Mouse (Mus musculus) Patski (cell line): ENCODE data around the gene Sowahb. TPM values are rescaled to one million over a fixed set of nuclear protein-coding genes. Genes with fewer than 3 reads are reported as not detected.

ENCODE experiments used
- ATAC-seq: fragments of 100-300 bp; one replicate; pipeline ENCODE4 v1.8.0; 2021
- CTCF ChIA-PET: fragments of 350-600 bp; sonication (Branson Sonifier 250); formaldehyde crosslinking; loops from one replicate; lab custom pipeline; 2022; ENCODE audit warnings: inconsistent platforms; lab: Charles Lee
- POLR2A ChIA-PET: fragments of 350-600 bp; sonication (Branson Sonifier 250); formaldehyde crosslinking; loops from one replicate; lab custom pipeline; 2022; ENCODE audit warnings: antibody characterized with exemption, inconsistent platforms; lab: Charles Lee
- DNase-seq: peaks from one replicate; pipeline ENCODE4 v3.0.0-alpha.2; 2011; ENCODE audit warnings: low read depth, low spot score
- H3K27me3 ChIP-seq: fragments of 371-371 bp; one replicate; pipeline ENCODE4 v1.5.1; 2021
- CTCF ChIP-seq: fragments of 100-300 bp; IDR thresholded peaks from one replicate; pipeline ENCODE4 v1.5.1; 2021
- in situ Hi-C: fragments of 300-500 bp; cut with MboI; formaldehyde crosslinking; loops from 3 replicates; pipeline ENCODE4 v1.11.1; 2018; ENCODE audit warnings: low pct_unique_long_range_greater_than_20kb, mixed read lengths
- polyA plus RNA-seq: library from polyadenylated mRNA; unstranded; gene quantifications from one replicate; pipeline ENCODE4 v1.2.3, GENCODE M21; 2021

The Sowahb gene
- polyA plus RNA-seq, 1 experiment from 2014 or later: 0.18 TPM

- no peak for ATAC-seq
- in situ Hi-C loops: no loop called here
- no peak for TF ChIP-seq CTCF
- CTCF ChIA-PET: interaction anchor here (0.9 to 1.0 kb wide), 2 partner anchors 15 to 48 kb away, joined by 3 to 6 read pairs; no protein-coding TSS in a partner anchor
- no peak for DNase-seq
- POLR2A ChIA-PET: interaction anchor here (0.5 to 0.9 kb wide), 2 partner anchors 25 to 769 kb away, joined by 3 to 4 read pairs; no protein-coding TSS in a partner anchor
- H3K27me3 ChIP-seq: no peaks in the 10 kb centered on the region
Measured at GRCm38 (mm10) chr5:93077661-93078323, 33.0 kb upstream of the Sowahb start.

DNA sequence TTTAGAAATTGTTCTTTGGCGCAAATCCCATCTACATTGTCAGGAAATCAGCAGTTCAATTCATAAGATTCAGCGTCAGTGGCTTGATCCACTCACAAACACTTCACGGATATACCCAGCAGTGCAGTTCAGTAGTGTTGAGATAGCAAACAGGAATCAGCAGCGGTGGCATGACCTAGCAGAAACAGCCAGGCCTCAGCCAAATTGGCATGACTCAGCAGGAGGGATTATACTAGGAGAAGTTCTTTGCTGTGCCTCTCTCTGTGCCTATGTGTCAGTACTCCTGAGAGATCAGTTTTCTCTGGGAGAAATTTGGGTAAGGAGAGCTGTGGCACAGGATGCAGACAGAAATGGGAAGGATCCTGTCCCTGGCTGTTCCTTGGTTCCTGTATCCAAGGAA lies 16.0 kb upstream of the Sowahb start:
- ChIA-PET CTCF (interaction anchor here (1.5 to 1.7 kb wide), 2 partner anchors 12 to 30 kb away, joined by 4 to 5 read pairs; no protein-coding TSS in a partner anchor), POLR2A (interaction anchor here (0.8 kb wide), 1 partner anchor 15 kb away, joined by 4 read pairs; no protein-coding TSS in a partner anchor)
- TF ChIP-seq CTCF: no peak
- ATAC-seq: no peak
- in situ Hi-C loops: no loop called here
- no peaks in the 10 kb centered on the region for H3K27me3 ChIP-seq
- DNase-seq: no peak

DNA sequence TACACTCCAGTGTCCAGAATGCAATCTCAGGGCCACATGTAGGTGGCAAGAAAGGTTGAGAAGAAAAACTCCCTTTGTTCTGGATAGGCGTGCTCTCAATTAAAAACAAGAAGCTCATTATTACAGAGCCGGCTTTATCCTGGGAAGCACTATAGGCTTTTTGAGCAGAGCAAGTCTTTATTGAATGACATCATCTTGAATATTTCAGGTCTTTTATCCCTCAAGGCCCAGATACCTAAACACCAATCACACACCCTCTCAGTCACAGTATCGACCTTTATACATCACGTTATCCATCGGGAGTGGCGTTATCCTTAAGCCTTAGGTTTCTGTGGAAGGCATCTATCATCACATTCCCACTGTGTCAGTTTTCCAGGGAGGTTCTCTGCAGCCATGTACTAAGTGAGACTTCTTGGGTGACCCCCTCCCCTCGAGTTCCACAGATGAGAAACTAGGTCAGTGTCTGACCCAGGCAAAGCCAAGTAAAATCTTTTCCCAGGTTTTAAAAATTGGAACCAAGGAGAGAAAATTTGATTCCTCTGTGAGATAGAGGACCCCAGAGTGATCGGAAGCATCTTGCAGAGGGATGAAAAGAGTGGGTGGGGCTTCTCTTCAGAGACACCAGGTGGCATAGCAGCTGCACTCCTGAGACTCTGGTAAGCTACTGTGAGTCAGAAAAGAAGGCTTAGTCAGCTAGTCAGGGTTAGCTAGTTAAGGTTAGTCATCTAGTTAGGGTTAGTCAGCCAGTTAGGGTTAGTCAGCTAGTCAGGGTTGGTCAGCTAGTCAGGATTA lies 9.0 kb upstream of the Sowahb start:
- TF ChIP-seq CTCF: no peak
- in situ Hi-C loops: no loop called here
- H3K27me3 ChIP-seq: no peaks in the 10 kb centered on the region
- ChIA-PET POLR2A (no interaction called here), CTCF (interaction anchor here (1.4 to 2.0 kb wide), 3 partner anchors 9 to 14 kb away, joined by 3 to 4 read pairs (median 4); no protein-coding TSS in a partner anchor)
- ATAC-seq (no peak), DNase-seq (no peak)

- DNase-seq: no peak
- no peak for ATAC-seq
- no peak for TF ChIP-seq CTCF
- in situ Hi-C loops: no loop called here
- CTCF ChIA-PET: interaction anchor here (1.4 kb wide), 1 partner anchor 9 kb away, joined by 3 read pairs; no protein-coding TSS in a partner anchor
- H3K27me3 ChIP-seq: no peaks in the 10 kb centered on the region
- POLR2A ChIA-PET: interaction anchor here (1.5 kb wide), 1 partner anchor 25 kb away, joined by 4 read pairs; no protein-coding TSS in a partner anchor
Measured at GRCm38 (mm10) chr5:93051951-93052350, 7.1 kb upstream of the Sowahb start.

DNA sequence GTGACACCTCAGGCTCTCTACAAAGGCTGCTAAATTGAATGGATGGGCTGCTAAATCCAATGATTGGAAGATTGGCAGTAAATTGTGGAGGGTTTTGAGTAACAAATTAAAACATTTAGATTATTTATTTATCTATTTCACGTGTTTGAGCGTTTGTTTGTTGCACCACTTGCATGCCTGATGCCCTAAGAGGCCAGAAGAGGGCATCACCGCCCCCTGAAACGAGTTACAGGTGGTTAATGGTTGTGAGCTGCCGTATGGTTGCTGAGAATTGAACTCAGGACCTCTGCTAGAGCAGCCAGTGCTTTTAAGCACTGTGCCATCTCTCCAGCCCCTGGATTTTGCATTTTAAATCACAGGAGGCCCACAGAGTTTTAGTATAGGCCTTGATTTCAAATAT lies 6.2 kb upstream of the Sowahb start:
- ATAC-seq: no peak
- TF ChIP-seq CTCF: no peak
- H3K27me3 ChIP-seq: no peaks in the 10 kb centered on the region
- POLR2A ChIA-PET: no interaction called here
- no peak for DNase-seq
- CTCF ChIA-PET: no interaction called here
- in situ Hi-C loops: no loop called here

DNA sequence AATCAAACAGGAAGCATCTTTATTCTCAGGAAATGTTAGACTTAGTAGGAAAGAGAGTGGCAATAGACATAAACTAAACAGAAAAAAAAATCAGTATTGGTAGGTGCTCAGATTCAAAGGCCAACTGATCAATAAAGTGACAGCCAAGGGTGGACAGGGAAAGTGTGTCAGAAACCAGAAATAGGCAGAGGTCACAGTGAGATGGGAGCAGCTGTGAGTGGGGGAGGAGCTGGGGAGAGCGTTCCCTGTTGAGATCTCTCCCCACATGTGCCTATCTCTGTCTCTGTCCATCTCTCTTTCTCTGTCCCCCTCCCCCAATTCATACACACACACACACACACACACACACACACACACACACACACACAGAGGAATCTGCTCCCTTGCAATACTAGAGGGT lies 5.1 kb upstream of the Sowahb start:
- in situ Hi-C loops: no loop called here
- ChIA-PET CTCF (no interaction called here), POLR2A (no interaction called here)
- no peak for TF ChIP-seq CTCF
- DNase-seq: no peak
- H3K27me3 ChIP-seq: no peaks in the 10 kb centered on the region
- ATAC-seq: no peak

- no peaks in the 10 kb centered on the region for H3K27me3 ChIP-seq
- CTCF ChIA-PET: interaction anchor here (1.7 kb wide), 1 partner anchor 12 kb away, joined by 5 read pairs; no protein-coding TSS in a partner anchor
Measured at GRCm38 (mm10) chr5:93048481-93049240, 3.8 kb upstream of the Sowahb start.

DNA sequence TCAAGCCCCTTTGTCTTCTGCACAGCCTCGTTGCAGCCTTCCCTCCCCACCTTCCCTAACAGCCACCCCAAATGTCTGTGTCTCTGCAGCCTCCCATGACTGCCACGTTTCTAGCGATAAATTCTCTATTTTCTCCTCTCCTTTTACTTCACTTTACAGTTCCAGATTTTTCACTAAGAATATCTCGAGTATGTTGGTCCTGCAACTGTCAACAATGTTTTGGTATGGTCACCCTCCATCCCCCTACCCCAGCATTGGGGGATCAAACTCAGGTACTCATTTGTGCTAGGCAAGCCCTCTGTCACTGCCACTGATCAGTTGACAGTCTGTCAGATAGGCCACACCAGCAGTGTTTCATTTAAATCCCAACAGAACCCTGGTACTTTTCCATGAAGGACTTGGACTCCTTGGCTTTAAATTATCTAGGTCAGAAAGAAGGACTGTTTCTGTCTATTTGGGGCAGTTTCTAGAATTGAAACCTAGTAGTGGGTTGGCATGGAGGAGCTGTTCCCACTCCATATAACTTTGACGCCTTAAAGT lies 1.6 kb upstream of the Sowahb start:
- CTCF ChIA-PET: interaction anchor here (1.2 kb wide), 1 partner anchor 24 kb away, joined by 4 read pairs; no protein-coding TSS in a partner anchor
- ATAC-seq (no peak), DNase-seq (no peak)
- TF ChIP-seq CTCF: no peak
- POLR2A ChIA-PET: no interaction called here
- in situ Hi-C loops: no loop called here
- no peaks in the 10 kb centered on the region for H3K27me3 ChIP-seq

More at GRCm38 (mm10) chr5:93048481-93049240, 3.8 kb upstream of the Sowahb start:
- POLR2A ChIA-PET: no interaction called here
- ATAC-seq: no peak
- TF ChIP-seq CTCF: no peak
- DNase-seq: no peak
- in situ Hi-C loops: no loop called here

DNA sequence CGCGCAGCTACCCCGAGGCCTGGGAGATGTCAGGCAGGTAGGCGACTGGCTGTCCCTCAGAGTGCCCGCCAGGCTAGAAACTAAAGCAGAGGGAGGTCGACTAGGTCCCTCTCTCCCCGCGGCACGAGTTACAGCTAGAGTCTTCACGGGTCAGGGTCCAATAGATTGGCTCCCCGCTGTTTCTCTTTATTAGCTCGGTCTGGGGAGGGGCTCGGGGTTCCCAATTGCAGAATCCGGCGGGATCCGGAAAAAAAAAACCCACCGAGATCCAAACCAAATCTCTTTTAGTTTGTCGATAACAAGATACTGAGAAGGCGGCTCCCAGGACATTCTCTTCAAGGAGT lies 521 bp upstream of the Sowahb start:
- DNase-seq (no peak), ATAC-seq (no peak)
- POLR2A ChIA-PET: interaction anchor here (0.6 kb wide), 1 partner anchor 39 kb away, joined by 4 read pairs; no protein-coding TSS in a partner anchor
- CTCF ChIA-PET: no interaction called here
- no peak for TF ChIP-seq CTCF
- in situ Hi-C loops: no loop called here
- no peaks in the 10 kb centered on the region for H3K27me3 ChIP-seq
